Mouse (Mus musculus) olfactory bulb, adult 2 months (tissue): Measurements from ENCODE around the gene Appbp2. TPM values are rescaled to one million over a fixed set of nuclear protein-coding genes. Genes with fewer than 3 reads are reported as not detected.

Experiments used
- H3K27ac ChIP-seq: fragments of 200-500 bp; 2 replicates; pipeline ENCODE4 v1.5.1; 2012; ENCODE audit warnings: low read depth, low read length; ENCODE audit not compliant: insufficient read depth
- H3K4me1 ChIP-seq: fragments of 200-500 bp; 2 replicates; pipeline ENCODE4 v1.6.1; 2012; ENCODE audit warnings: low read length; ENCODE audit not compliant: control insufficient read depth, insufficient read depth
- H3K4me3 ChIP-seq: fragments of 200-500 bp; 2 replicates; pipeline ENCODE4 v1.5.1; 2012; ENCODE audit warnings: mild to moderate bottlenecking, low read depth, low read length, moderate library complexity; ENCODE audit not compliant: insufficient read depth
- CTCF ChIP-seq: fragments of 200-500 bp; IDR thresholded peaks from 2 replicates; pipeline ENCODE4 v1.5.1; 2012; ENCODE audit warnings: low read depth, mild to moderate bottlenecking, low read length, moderate library complexity; ENCODE audit not compliant: insufficient read depth
- POLR2A ChIP-seq: fragments of 200-500 bp; IDR thresholded peaks from 2 replicates; pipeline ENCODE4 v1.6.1; 2012; ENCODE audit warnings: mild to moderate bottlenecking, low read depth, low read length, moderate library complexity; ENCODE audit not compliant: insufficient read depth
- WGBS: fragments of 180-500 bp; shearing (Covaris S2); methylation state at CpG from one replicate; pipeline ENCODE4 v1.1.7; 2018; 5-methylcytosine and 5-hydroxymethylcytosine counted together
- polyA plus RNA-seq: library from polyadenylated mRNA; stranded (reverse); fragments of >200 nt; gene quantifications from 2 replicates; pipeline ENCODE4 v1.2.4, GENCODE M21; 2012; ENCODE audit warnings: low replicate concordance; ENCODE audit not compliant: missing spikeins, insufficient read depth, insufficient read length

Appbp2 gene
- not detected in 2 replicates for polyA plus RNA-seq

- Histone ChIP-seq H3K4me1 (peaks cover 6% of the 10 kb centered on the region), H3K27ac (peak within 1 kb of the TSS; percentile 91), H3K4me3 (peak within 1 kb of the TSS; percentile 71)
- WGBS, result 5% methylated on average over 48 of the region's 48 CpGs
- TF ChIP-seq POLR2A (peak; percentile 84), CTCF (no peak)
Observed at GRCm38 (mm10) chr11:85234990-85235841, at the start of gene Appbp2. Gene Appbp2 (minus strand): TSS chr11:85235130.

DNA sequence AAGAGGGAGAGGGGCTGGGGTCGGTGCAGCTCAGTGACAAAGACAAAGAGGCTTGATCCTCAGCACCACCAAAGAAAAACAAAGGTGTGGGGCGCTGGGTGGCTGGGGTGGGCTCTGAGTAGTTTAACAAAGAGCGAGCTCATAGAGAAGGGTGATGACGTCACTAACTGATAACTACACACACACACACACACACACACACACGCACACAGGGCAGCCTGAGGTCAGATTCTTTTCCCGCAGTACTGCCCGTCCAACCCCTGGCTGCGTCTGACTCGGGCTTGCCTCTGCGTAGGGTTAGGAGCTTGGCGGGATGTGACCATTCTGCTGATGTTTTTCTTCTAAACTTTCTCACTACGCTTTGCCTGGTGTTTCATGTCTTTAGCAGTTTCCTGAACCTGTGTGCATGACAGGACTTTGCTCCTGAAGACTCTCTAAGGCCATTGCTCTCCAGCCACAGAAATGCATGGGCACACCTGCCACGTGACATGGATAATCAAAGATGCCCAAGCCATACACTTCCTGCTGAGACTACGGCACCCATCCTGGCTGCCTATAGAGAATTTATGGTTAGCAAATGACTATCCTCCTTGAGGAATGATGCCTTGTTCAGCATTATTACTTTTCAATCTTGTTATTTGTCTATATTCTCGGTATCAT is 46.4 kb upstream of the Appbp2 start:
- no peaks in the 10 kb centered on the region for H3K4me1 ChIP-seq
- TF ChIP-seq POLR2A (no peak), CTCF (no peak)
- no peak overlapping the region for H3K4me3 ChIP-seq
- WGBS, result 77% methylated on average over 15 of the region's 15 CpGs
- H3K27ac ChIP-seq, result no peak overlapping the region

DNA sequence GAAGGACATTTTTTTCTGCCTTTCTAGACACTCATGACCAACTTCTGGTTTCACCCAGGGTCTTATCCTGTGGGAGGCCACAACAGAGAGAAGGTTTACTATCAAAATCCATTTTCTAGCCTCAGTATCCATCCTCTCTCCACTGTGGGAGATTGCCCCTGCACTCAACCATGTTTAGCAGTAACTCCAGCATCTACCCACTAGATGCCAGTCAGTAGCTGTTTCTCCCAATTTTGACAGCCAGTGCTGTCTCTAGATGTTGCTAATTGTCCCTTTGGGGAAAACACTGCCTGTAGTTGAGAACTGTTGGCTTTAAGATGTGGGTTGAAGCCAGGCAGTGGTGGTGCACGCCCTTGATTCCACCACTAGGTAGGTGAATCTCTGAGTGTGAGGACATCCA is 43.2 kb upstream of the Appbp2 start:
- 77% methylated on average over 1 of the region's 1 CpGs for WGBS
- no peak for TF ChIP-seq POLR2A
- TF ChIP-seq CTCF, result no peak
- no peak overlapping the region for H3K27ac ChIP-seq
- H3K4me1 ChIP-seq, result no peaks in the 10 kb centered on the region
- no peak overlapping the region for H3K4me3 ChIP-seq

GRCm38 (mm10) chr11:85277609-85278008 is 42.7 kb upstream of the Appbp2 start:
- TF ChIP-seq CTCF (no peak), POLR2A (no peak)
- Histone ChIP-seq H3K27ac (no peak overlapping the region), H3K4me1 (no peaks in the 10 kb centered on the region), H3K4me3 (no peak overlapping the region)
- 80% methylated on average over 5 of the region's 5 CpGs for WGBS

DNA sequence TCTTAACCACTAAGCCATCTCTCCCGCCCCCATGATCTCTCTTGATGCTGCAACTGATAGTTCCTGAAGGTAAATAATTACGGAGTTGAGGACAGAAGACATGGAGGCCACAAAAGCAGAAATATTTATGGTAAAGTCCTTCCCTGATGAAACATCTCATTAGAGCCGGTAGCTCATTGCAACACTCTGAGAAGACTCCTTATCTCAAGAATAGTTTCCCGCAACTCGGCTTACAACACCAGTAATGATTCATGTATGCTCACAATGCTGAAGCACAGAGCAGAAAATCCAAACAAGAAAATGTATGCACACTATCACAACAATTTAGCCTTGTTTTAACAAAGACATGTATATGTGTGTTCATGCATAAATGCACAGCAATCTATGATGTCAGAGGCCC is 40.2 kb upstream of the Appbp2 start:
- 64% methylated on average over 5 of the region's 5 CpGs for WGBS
- no peaks in the 10 kb centered on the region for H3K4me1 ChIP-seq

DNA sequence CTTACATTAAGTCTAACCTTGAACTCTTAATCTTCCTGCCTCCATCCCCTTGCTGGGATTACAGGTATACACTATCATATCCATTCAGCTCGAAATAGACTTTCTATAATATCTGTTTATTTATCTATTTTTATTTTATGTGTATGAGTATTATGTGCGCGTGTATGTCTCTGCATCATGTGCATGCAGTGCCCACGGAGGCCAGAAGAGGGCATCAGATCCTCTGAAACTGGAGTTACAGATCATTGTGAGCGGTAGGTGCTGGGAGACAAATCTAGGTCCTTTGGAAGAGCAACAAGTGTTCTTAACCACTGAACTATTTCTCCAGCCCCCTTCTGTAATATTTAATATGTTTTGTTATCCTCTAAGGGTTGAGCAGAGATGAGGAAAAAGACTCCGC is 38.4 kb upstream of the Appbp2 start:
- Histone ChIP-seq H3K4me3 (no peak overlapping the region), H3K27ac (no peak overlapping the region), H3K4me1 (no peaks in the 10 kb centered on the region)
- 74% methylated on average over 6 of the region's 6 CpGs for WGBS
- TF ChIP-seq CTCF, result no peak
- no peak for TF ChIP-seq POLR2A

More for the DNA sequence above, 40.2 kb upstream of the Appbp2 start:
- TF ChIP-seq CTCF (no peak), POLR2A (no peak)
- no peak overlapping the region for H3K27ac ChIP-seq
- H3K4me3 ChIP-seq, result no peak overlapping the region

DNA sequence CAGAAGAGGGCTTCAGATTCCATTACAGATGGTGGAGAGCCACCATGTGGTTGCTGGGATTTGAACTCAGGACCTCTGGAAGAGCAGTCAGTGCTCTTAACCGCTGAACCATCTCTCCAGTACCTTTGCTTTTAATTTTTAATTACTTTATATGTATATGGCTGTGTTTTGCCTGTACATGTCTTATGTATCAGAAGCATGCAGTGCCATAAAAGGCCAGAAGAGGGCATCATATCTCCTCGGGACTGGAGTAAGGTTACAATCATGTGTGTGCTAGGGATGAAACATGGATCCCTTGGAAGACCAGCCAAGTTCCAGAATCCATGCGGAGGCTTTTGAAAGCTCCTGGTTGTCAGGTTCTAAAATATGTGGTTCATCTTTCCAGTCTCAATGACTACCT is 35.7 kb upstream of the Appbp2 start:
- 56% methylated on average over 3 of the region's 3 CpGs for WGBS
- Histone ChIP-seq H3K4me1 (no peaks in the 10 kb centered on the region), H3K27ac (no peak overlapping the region), H3K4me3 (no peak overlapping the region)
- TF ChIP-seq CTCF (no peak), POLR2A (no peak)

GRCm38 (mm10) chr11:85267393-85267792 is 32.5 kb upstream of the Appbp2 start:
- Histone ChIP-seq H3K4me3 (no peak overlapping the region), H3K4me1 (no peaks in the 10 kb centered on the region), H3K27ac (no peak overlapping the region)
- WGBS, result 81% methylated on average over 1 of the region's 1 CpGs
- TF ChIP-seq POLR2A, result no peak
- no peak for TF ChIP-seq CTCF

DNA sequence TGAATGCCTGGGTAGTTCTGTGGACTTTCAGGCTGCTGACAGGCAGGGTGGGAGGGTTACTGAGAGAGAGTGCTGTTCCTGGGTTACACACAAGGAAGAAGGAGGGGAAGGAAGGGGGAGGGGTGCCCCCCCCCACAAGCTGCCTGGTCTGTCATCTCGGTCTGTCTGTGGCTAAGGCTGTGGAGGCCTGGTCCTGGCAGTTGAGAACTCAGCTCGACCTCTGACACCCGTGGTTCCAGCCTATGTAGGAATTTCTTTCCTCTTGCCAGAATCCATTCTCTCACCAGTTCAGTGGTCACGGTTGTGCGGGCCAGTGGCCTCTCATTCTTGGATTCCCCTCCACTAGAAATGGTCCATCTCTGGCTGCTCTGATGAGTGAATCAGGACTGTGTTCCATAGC is 29.7 kb upstream of the Appbp2 start:
- TF ChIP-seq CTCF (no peak), POLR2A (no peak)
- WGBS, result 71% methylated on average over 5 of the region's 5 CpGs
- H3K4me3 ChIP-seq, result no peak overlapping the region
- H3K4me1 ChIP-seq, result no peaks in the 10 kb centered on the region
- no peak overlapping the region for H3K27ac ChIP-seq
